Mouse (Mus musculus): ENCODE measurements around the gene Slc22a22. TPM values are rescaled to one million over a fixed set of nuclear protein-coding genes. Genes with fewer than 3 reads are reported as not detected.

Slc22a22 gene
- not detected in 2 replicates for total RNA-seq (2017)

GRCm38 (mm10) chr15:57477525-57477924, at the start of gene Slc22a22:
Gene Slc22a22, minus strand, starts transcription at chr15:57477625.
- no peak for ATAC-seq (replicated peaks; ENCODE audit: low read depth, poor library complexity, severe bottlenecking)

DNA sequence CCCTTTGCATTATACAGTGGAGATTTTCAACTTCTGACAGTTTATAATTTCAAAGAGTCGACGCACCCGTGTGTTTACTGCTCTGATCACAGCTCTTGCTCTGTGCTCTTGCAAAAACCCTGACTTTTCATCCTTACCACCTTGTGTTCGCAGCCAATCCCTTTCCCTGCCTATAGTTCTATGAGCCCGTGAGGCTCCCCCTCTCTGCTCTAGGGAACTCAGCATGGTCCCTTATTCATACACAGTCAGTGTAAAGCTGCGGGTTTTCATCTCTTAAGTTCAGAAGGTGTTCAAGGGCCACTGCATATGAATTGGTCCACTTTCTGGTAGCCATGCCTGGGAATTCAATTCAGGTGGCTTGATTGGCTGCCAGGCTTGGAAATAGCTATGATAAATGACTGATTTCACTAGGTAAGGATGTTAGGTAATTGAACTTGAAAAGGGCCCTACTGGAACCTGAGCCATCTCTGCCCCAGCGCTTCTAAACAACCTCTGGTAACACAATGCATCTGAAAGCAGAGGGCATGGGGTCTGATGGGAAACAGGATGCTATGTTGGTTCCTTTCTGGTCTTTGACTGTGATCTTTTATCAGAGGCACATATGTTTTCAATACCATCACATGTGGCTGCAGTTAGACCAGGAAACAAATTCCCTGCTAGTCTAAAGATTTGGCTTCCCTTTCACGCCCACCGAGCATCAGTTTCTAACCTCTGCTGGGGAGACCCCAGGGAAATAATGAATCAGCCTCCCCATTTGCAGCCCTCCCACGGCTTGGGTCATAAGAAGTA, 46.3 kb upstream of the Slc22a22 start:
- no peak for ATAC-seq (replicated peaks; ENCODE audit: low read depth, poor library complexity, severe bottlenecking)

- ATAC-seq (replicated peaks; ENCODE audit: low read depth, poor library complexity, severe bottlenecking), result no peak
Measured at GRCm38 (mm10) chr15:57522160-57522559, 44.7 kb upstream of the Slc22a22 start.

GRCm38 (mm10) chr15:57509185-57510172, 32.1 kb upstream of the Slc22a22 start:
- no peak for ATAC-seq (replicated peaks; ENCODE audit: low read depth, poor library complexity, severe bottlenecking)

- ATAC-seq (replicated peaks; ENCODE audit: low read depth, poor library complexity, severe bottlenecking), result peak; percentile 78
Measured at GRCm38 (mm10) chr15:57508242-57509184, 31.1 kb upstream of the Slc22a22 start.

DNA sequence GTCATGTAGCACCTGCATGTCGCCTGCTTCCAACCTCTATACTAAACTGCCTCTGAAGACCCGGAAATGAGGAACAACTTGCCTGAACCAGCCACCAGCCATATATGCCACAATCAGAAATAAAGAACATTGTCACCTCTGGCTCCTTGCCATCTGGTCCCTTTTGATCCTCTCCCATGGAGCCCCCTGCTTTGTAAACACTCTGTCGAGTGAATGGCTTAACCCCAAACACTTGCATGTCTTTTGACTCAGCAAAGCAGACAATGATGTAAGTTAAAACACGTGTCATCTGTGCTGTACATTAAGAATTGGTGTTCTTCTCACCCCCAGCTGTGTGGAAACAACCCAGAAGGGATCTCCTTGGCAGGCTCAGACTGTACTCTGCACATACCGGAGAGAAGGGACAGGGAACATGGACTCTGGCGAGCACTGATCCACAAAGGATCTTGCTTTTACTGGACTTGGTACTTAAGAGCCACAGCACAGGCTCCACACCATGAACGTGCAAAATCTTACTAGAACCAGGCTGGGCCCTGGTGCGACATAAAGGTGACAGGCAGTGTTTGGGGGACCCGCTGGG, 26.8 kb upstream of the Slc22a22 start:
- no peak for ATAC-seq (replicated peaks; ENCODE audit: low read depth, poor library complexity, severe bottlenecking)

DNA sequence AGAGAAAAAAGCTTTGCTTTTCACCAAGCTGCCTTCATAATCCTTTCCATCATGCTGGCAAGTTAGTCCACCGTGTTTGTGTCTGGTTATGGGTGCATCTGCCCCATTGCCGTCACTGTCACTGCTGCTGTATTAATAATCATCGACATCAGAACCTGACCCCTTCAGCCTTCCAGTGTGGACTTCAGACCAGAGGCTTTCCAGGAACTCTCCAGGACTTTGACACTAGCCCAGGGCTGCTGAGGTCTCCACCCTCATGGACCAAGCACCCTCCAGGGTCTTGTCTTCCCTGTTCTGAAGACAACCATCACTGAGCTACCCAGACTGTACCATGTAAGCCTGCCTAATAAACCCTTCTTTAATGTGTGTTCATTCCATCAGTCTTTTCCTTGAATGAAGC, 26.2 kb upstream of the Slc22a22 start:
- ATAC-seq (replicated peaks; ENCODE audit: low read depth, poor library complexity, severe bottlenecking), result no peak

DNA sequence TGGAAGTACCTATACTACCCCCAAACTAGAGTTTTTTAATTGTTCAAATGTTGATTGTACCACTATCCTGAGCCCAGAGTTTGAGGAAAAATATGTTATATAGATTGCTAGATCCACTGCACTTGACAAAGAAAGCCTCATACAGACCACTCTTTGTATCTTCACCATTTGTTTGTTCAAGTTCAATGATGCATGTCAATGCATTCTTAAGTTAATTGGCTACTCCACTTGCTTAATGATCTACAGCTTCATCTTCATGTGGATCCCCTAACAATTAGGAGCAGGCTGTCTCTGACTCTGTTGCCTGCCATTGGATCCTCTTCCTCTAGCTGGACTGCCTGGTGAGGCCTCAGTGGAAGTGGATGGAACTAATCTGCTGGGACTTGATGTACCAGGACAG, 24.1 kb upstream of the Slc22a22 start:
- no peak for ATAC-seq (replicated peaks; ENCODE audit: low read depth, poor library complexity, severe bottlenecking)

DNA sequence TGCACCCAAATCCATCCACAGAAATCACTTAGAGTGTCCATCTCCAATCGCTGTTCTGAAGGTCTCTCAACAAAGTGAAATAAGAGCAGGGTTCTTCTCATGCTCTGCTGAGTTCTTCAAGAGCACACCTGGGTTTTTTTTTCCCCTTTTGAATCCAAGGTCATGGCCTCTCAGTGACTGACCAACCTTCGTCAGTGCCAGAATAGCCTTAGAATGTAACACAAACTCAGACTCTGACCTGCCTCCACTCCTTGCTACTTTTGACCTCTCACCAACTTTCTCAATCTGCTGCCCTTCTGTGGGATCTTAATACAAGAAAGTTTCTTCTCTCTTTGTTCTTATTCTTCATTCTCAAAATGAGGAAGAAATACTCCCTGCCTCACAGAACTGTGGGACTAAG, 18.7 kb upstream of the Slc22a22 start:
- ATAC-seq (replicated peaks; ENCODE audit: low read depth, poor library complexity, severe bottlenecking), result no peak

- ATAC-seq (replicated peaks; ENCODE audit: low read depth, poor library complexity, severe bottlenecking), result no peak
Measured at GRCm38 (mm10) chr15:57482509-57482908, 5.1 kb upstream of the Slc22a22 start.

DNA sequence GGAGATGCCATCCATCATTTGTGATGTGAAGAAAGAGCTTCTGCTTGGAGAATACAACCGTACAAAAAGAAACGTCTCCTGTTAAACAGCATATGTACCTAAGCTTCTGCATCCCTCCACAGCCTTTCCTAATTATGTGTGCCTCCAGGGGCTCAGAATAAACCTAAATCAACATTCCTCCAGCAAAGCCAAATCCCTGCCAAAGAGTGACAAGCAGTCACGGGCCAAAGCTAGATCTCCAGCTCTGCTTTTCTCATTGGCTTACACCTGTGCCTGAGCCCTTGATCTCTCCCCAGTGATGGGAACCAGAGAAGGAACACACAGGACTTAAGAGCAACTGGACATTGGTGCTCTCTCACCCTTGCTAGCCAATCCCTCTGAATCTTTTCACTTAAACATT, 5.8 kb downstream of the Slc22a22 start:
- ATAC-seq (replicated peaks; ENCODE audit: low read depth, poor library complexity, severe bottlenecking), result no peak

GRCm38 (mm10) chr15:57465996-57466395, 11.4 kb downstream of the Slc22a22 start:
- no peak for ATAC-seq (replicated peaks; ENCODE audit: low read depth, poor library complexity, severe bottlenecking)

DNA sequence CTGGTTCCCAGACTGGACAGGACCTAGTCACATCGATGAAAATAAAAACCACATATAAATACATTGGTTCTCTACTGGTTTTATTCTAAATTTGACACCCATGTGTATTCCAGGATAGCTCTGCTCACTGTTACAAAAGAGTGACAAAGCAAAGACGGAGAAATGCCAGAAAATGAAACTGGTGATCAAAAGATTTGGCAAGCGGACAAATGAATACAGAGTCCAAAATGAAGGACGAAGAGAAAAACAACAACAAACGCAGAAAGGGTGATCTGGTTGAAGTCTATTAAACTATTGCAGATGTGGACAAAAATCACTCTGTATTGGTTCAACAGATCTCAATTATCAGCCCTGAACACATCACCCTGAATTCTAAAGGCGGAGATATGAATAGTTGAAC, 12.4 kb downstream of the Slc22a22 start:
- no peak for ATAC-seq (replicated peaks; ENCODE audit: low read depth, poor library complexity, severe bottlenecking)

DNA sequence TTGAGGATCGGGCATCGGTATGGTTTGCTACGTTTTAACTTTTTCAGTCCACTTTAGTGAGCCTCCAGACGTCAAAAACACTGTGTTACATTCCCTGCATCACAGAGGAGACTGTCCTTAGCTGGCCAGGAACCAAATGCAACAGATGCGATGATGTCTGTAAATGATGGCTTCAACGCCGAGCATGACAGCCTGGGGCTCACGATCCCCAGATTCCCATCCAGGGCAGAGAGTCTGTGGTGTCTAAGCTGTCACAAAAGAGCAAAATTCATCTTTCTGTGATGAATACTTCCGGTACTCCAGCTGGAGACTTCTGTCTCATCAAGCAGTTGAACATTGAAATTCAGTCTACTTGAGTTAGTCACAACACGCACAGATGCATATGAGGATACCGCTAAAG, 13.4 kb downstream of the Slc22a22 start:
- no peak for ATAC-seq (replicated peaks; ENCODE audit: low read depth, poor library complexity, severe bottlenecking)

GRCm38 (mm10) chr15:57461284-57461683, 16.1 kb downstream of the Slc22a22 start:
- ATAC-seq (replicated peaks; ENCODE audit: low read depth, poor library complexity, severe bottlenecking), result no peak

GRCm38 (mm10) chr15:57457374-57457773, 20.1 kb downstream of the Slc22a22 start:
- no peak for ATAC-seq (replicated peaks; ENCODE audit: low read depth, poor library complexity, severe bottlenecking)

DNA sequence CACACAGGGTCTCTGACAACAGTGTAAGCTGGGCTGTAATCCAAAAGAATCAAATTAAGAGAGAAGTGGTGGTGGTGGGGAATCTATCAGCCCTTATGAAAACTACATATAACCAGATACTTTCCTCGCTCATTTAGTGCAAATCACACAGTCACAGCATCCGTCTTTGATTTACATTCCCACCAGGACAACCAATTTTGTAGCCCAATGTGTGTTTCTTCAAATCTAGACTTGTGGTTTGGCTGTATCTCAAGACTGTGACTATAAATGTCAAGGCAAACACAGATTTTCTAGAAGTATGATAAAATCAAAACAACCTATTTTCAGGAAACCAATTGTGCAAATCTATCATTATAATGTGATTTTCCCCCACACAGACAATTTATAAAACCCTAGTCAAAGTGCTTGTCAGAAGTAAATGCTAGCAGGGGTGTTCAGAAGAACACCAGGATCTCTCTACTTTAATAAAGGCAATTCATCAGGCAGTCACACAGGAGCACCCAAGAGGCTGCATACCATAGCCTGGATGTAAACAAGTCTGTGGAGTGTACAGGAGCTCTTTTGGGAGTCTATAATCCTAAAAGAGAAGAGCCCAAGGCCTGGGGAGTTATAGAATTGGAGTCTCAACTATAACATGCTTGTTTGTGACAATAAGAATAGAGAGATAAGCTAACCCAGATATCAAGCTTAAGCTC, 42.6 kb downstream of the Slc22a22 start:
- ATAC-seq (replicated peaks; ENCODE audit: low read depth, poor library complexity, severe bottlenecking), result no peak

- ATAC-seq (replicated peaks; ENCODE audit: low read depth, poor library complexity, severe bottlenecking), result no peak
Measured at GRCm38 (mm10) chr15:57408498-57408897, 68.9 kb downstream of the Slc22a22 start.

Data from common myeloid progenitor, adult 5-6 weeks (primary cell).